Mouse (Mus musculus): ENCODE measurements at regions not wholly inside any gene's neighbourhood (a gene's known extent, or its start where the extent isn't known, plus 50 kb on each side); places are given as distances from the start of the nearest gene placed in this dataset.

- Histone ChIP-seq H3K4me3 (replicated peaks; ENCODE audit: low read length) (no peak overlapping the region), H3K4me1 (replicated peaks; ENCODE audit: control insufficient read depth, insufficient read depth, low read length) (no peaks in the 10 kb centered on the region), H3K27ac (no peak overlapping the region), H3K9me3 (ENCODE audit: control insufficient read depth, low read length) (no peaks in the 10 kb centered on the region), H3K9ac (no peak overlapping the region), H3K36me3 (replicated peaks; ENCODE audit: control insufficient read depth, insufficient read depth) (no peaks in the 10 kb centered on the region), H3K4me2 (replicated peaks) (no peak overlapping the region), H3K27me3 (ENCODE audit: control insufficient read depth, insufficient read depth, low read length) (no peaks in the 10 kb centered on the region)
- ATAC-seq (ENCODE audit: low FRiP score) (no peak), DNase-seq (ENCODE audit: low spot score) (no peak)
- WGBS = 64% methylated on average over 3 of the region's 3 CpGs
Measured at GRCm38 (mm10) chr14:46328064-46328463, 51.1 kb upstream of the Gm15217 start.
